Mouse (Mus musculus) lung, adult 2 months (tissue): ENCODE data around the gene Tfap2a.

Experiments
- CTCF ChIP-seq: fragments of 200-500 bp; IDR thresholded peaks from 2 replicates; pipeline ENCODE4 v1.5.1; 2011; ENCODE audit warnings: mild to moderate bottlenecking, low read length, control low read depth; ENCODE audit not compliant: insufficient read depth
- POLR2A ChIP-seq: fragments of 200-500 bp; IDR thresholded peaks from 2 replicates; pipeline ENCODE4 v1.6.1; 2011; ENCODE audit warnings: low read depth, mild to moderate bottlenecking, control low read depth, low read length, borderline replicate concordance; ENCODE audit errors: extremely low read depth

GRCm38 (mm10) chr13:40739901-40740300 is 1.7 kb upstream of the Tfap2a start:
- no peak for TF ChIP-seq CTCF
- TF ChIP-seq POLR2A = no peak
